Mouse (Mus musculus) brain, embryonic 14.5 days (tissue): ENCODE results near the gene 9530077C05Rik.

ENCODE experiments used
- CTCF ChIP-seq: fragments of 200-500 bp; IDR thresholded peaks from 2 replicates; pipeline ENCODE4 v1.5.1; 2012; ENCODE audit warnings: inconsistent platforms, mild to moderate bottlenecking, moderate library complexity, borderline replicate concordance; ENCODE audit not compliant: insufficient read depth, insufficient read length; ENCODE audit errors: extremely low read depth
- POLR2A ChIP-seq: fragments of 200-500 bp; IDR thresholded peaks from 2 replicates; pipeline ENCODE4 v1.6.1; 2012; ENCODE audit warnings: mild to moderate bottlenecking, inconsistent platforms, borderline replicate concordance; ENCODE audit not compliant: poor library complexity, insufficient read depth, insufficient read length, severe bottlenecking; ENCODE audit errors: extremely low read depth

GRCm38 (mm10) chr9:22428028-22428665, 16.8 kb downstream of the 9530077C05Rik start:
- no peak for TF ChIP-seq CTCF
- TF ChIP-seq POLR2A = no peak
